Mouse (Mus musculus): ENCODE data around the gene Foxf2.

DNA sequence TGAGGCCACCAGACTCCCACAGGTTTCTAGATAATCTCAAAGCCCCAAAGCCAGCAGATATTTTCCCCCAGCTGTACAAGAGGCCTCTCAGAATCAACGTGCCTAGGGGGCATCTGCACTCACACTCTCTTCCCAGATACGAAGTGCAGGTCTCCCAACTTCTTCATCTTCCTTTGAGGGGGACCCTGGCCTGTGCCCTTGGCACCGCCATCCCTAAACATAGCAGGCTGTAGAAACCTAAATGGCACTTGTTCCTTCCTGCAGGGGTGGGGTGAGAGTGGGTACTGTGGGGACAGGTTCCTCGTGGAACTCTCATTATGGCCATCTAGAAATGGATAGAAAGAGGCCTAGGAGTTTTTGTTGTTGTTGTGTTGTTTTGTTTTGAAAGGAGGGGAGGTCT lies 4.7 kb upstream of the Foxf2 start:
- TF ChIP-seq TAL1 (conservative IDR thresholded peaks at IDR 0.05; ENCODE audit: low read depth, low read length): no peak
- TF ChIP-seq CTCF (IDR thresholded peaks at IDR 0.05; ENCODE audit: low read depth, low read length): no peak

Measured in G1E (cell line).